Mouse (Mus musculus): ENCODE results near the gene Prss43. TPM values are rescaled to one million over a fixed set of nuclear protein-coding genes. Genes with fewer than 3 reads are reported as not detected.

The Prss43 gene
- not detected for polyA plus RNA-seq (2017; shearing (Covaris generic))

GRCm38 (mm10) chr9:110826390-110826789, at the start of gene Prss43:
Prss43 (plus strand) TSS chr9:110826690.

GRCm38 (mm10) chr9:110797866-110798265, 28.6 kb upstream of the Prss43 start, which contains the start of gene Prss42:
Prss42 (plus strand) TSS chr9:110798166.

GRCm38 (mm10) chr9:110813789-110814188, 12.7 kb upstream of the Prss43 start, which contains the start of gene Prss44:
Prss44 (plus strand) TSS chr9:110813994.

GRCm38 (mm10) chr9:110834411-110834810, 7.9 kb downstream of the Prss43 start, which contains the start of gene Prss45:
Prss45 (plus strand) TSS chr9:110834588.

GRCm38 (mm10) chr9:110844206-110844605, 17.7 kb downstream of the Prss43 start, which contains the start of gene Prss46:
Prss46 (plus strand) TSS chr9:110844506.

GRCm38 (mm10) chr9:110857781-110858472, 31.4 kb downstream of the Prss43 start, which contains the start of gene Prss50:
Prss50 (plus strand) TSS chr9:110857967.

GRCm38 (mm10) chr9:110879191-110879920, 52.9 kb downstream of the Prss43 start, which contains the start of gene Als2cl:
Als2cl (plus strand) TSS chr9:110879870.

GRCm38 (mm10) chr9:110879998-110880561, 53.6 kb downstream of the Prss43 start, which contains the start of gene Tmie:
Tmie (minus strand) TSS chr9:110880113.

Other genes with a start within 250 kb of the Prss43 start
- gene Nradd, start 202.2 kb upstream of the Prss43 start, polyA plus RNA-seq (2017; shearing (Covaris generic)): 2.3 TPM
- 61.2 TPM for gene Nbeal2, start 172.5 kb upstream of the Prss43 start, polyA plus RNA-seq (2017; shearing (Covaris generic))
- gene Ccdc12, start 170.2 kb upstream of the Prss43 start, polyA plus RNA-seq (2017; shearing (Covaris generic)): 297 TPM
- not detected for gene Myl3, start 84.8 kb upstream of the Prss43 start, polyA plus RNA-seq (2017; shearing (Covaris generic))
- gene Pth1r, start 79.5 kb upstream of the Prss43 start, polyA plus RNA-seq (2017; shearing (Covaris generic)): not detected
- not detected for gene Prss42, start 28.5 kb upstream of the Prss43 start, polyA plus RNA-seq (2017; shearing (Covaris generic))
- not detected for gene Prss44, start 12.7 kb upstream of the Prss43 start, polyA plus RNA-seq (2017; shearing (Covaris generic))
- not detected for gene Prss45, start 7.9 kb downstream of the Prss43 start, polyA plus RNA-seq (2017; shearing (Covaris generic))
- gene Prss46, start 17.8 kb downstream of the Prss43 start, polyA plus RNA-seq (2017; shearing (Covaris generic)): not detected
- gene Prss50, start 31.3 kb downstream of the Prss43 start, polyA plus RNA-seq (2017; shearing (Covaris generic)): 0.32 TPM
- gene Als2cl, start 53.2 kb downstream of the Prss43 start, polyA plus RNA-seq (2017; shearing (Covaris generic)): 39.7 TPM
- gene Tmie, start 53.4 kb downstream of the Prss43 start, polyA plus RNA-seq (2017; shearing (Covaris generic)): 2.4 TPM
- not detected for gene Fam240a, start 90.2 kb downstream of the Prss43 start, polyA plus RNA-seq (2017; shearing (Covaris generic))
- 2.8 TPM for gene Tdgf1, start 119.5 kb downstream of the Prss43 start, polyA plus RNA-seq (2017; shearing (Covaris generic))
- gene Lrrc2, start 124.9 kb downstream of the Prss43 start, polyA plus RNA-seq (2017; shearing (Covaris generic)): 0.15 TPM
- not detected for gene Rtp3, start 163.9 kb downstream of the Prss43 start, polyA plus RNA-seq (2017; shearing (Covaris generic))
- gene Ltf, start 192.6 kb downstream of the Prss43 start, polyA plus RNA-seq (2017; shearing (Covaris generic)): not detected
- 20.9 TPM for gene Ccrl2, start 230.8 kb downstream of the Prss43 start, polyA plus RNA-seq (2017; shearing (Covaris generic))